Mouse (Mus musculus): ENCODE measurements around the gene Klc3. TPM values are rescaled to one million over a fixed set of nuclear protein-coding genes. Genes with fewer than 3 reads are reported as not detected.

Gene Klc3
- polyA plus RNA-seq (2012; rRNA removed), result 16.2 and 18.5 TPM in 2 replicates

DNA sequence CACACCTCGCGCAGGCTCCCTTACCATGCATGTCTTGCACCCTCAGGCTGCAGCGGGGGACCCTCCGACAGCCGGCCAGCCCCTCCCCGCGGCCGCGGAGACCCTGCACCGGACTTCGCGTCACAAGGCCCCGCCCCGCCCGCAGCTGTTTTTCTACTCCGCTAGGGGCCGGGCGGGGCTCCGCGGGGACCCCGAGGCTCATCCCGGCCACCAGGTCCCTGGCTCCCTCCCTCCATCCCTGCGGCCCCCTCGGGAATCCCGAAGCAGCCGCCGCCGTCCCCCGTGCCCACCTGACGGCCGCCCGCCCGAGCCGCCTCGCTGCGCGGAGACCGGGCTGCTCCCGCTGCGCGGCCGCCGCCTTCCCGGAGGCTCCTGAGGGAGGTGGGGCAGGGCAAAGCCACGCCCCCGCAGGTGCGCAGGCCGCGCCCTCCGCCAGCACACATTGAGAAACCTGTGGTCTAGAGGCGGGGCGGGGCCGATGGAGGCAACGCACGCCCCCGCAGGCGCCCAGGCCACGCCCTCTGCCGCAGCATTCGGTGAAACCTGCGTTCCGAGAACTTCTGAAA, at the start of gene Klc3:
Klc3 (minus strand) TSS at position 374 of the 566 bp plus-strand sequence.

DNA sequence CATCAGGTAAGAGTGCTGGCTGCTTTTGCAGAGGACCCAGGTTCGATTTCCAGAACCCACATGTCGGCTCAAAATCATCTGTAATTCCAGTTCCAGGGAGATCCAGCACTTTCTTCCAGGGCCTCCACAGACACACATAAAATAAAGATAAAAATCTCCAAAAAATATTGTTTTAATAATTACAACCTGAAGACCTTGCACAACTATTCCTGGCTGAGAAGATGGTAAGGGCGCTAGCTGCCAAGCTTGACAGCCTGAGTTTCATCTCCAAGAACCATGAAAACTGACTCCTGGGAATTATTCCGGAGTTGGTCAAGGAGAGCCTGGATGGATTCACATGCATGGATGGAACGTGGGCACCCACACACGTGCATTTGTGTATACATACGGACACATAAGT, 572 bp upstream of the Klc3 start, which contains the start of gene Ckm:
Ckm (plus strand) TSS at position 301 of the 400 bp plus-strand sequence.

DNA sequence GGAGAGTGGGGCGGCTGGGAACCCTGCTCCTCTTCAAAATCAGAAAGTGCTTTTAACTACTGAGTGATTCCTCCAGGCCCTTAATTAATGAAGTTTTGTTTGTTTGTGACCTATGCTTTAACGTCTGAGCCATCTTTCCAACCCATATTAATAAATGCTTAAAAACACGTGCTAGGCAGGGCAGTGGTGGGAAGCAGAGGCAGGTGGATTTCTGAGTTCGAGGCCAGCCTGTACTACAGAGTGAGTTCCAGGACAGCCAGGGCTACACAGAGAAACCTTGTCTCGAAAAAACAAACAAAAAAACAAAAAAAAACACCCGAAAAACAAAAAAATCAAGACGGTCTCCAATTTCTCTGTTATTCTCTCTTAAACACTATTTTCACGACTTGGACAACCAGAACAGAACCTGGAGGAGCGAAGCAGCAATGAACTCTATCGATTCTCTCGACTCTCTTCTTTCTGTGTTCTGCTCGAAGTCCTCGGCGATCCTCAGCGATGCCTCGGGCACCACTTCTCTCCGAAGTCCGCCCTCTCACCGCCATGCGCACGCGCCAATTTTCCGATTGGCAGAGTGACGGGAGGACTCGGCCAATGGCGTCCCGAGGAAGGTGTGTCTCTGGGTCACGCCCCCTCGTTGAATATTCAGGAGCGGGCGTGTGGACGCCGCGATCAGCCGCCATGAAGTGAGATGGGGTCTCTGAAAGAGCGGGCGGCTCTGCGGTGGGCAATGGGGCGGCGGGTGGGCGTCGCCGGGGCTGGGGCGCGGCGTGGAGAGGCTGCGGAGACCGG, 22.3 kb downstream of the Klc3 start, which contains the start of gene Ercc2:
Ercc2 (plus strand) TSS at position 634 of the 789 bp plus-strand sequence.

DNA sequence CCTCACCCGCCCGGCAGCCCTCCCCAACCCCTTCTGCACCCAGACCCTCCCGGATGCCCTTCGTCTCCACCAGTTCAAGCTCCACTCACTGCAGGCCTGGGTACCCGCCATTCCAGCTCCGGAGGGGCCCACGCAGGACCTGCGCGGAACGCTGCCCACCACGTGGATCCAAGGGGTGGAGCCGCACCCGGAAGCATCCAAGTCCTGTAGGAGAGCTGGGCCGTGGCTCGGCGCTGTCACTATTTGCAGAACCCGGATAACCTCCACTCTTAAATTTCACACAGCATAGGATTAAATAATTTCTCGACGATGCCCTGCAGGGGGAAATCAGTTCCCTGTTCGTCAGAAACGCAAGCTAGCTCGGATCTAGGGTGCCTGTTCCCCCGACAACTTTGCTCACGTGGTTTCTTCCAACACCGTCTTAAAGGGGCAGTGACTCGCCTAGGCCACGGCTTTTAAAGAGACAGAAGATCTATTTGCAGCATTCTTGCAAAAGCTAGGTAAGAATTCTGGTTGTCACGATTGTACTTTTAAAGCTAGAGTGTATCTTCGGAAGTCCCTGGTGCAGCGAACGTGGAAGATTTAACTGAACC, 44.5 kb downstream of the Klc3 start, which contains the start of the genes Cd3eap and Ppp1r13l:
Cd3eap (minus strand) TSS at position 185 of the 593 bp plus-strand sequence.
Ppp1r13l (plus strand) TSS at position 451 of the 593 bp plus-strand sequence.

Other genes starting within 250 kb of the Klc3 start
- 0.16 and 0.48 TPM in 2 replicates for gene Gipr, start 238.0 kb downstream of the Klc3 start, polyA plus RNA-seq (2012; rRNA removed)
- 25.7 and 35.9 TPM in 2 replicates for gene Eml2, start 227.7 kb downstream of the Klc3 start, polyA plus RNA-seq (2012; rRNA removed)
- 5.0 and 5.8 TPM in 2 replicates for gene Gpr4, start 191.6 kb downstream of the Klc3 start, polyA plus RNA-seq (2012; rRNA removed)
- gene Opa3, start 175.8 kb downstream of the Klc3 start, polyA plus RNA-seq (2012; rRNA removed), result 15.9 and 16.9 TPM in 2 replicates
- 232 and 302 TPM in 2 replicates for gene Vasp, start 132.3 kb downstream of the Klc3 start, polyA plus RNA-seq (2012; rRNA removed)
- gene Ppm1n, start 124.0 kb downstream of the Klc3 start, polyA plus RNA-seq (2012; rRNA removed), result 0.23 and 1.3 TPM in 2 replicates
- gene Rtn2, start 121.5 kb downstream of the Klc3 start, polyA plus RNA-seq (2012; rRNA removed), result 25.7 and 26.9 TPM in 2 replicates
- gene Fosb, start 94.1 kb downstream of the Klc3 start, polyA plus RNA-seq (2012; rRNA removed), result 1.1 and 2.1 TPM in 2 replicates
- 16.8 and 21.2 TPM in 2 replicates for gene Ercc1, start 59.3 kb downstream of the Klc3 start, polyA plus RNA-seq (2012; rRNA removed)
- 3.9 and 7.8 TPM in 2 replicates for gene Cd3eap, start 44.6 kb downstream of the Klc3 start, polyA plus RNA-seq (2012; rRNA removed)
- 21.4 and 23.5 TPM in 2 replicates for gene Ppp1r13l, start 44.4 kb downstream of the Klc3 start, polyA plus RNA-seq (2012; rRNA removed)
- 25.1 and 27.9 TPM in 2 replicates for gene Ercc2, start 22.1 kb downstream of the Klc3 start, polyA plus RNA-seq (2012; rRNA removed)
- 315 and 356 TPM in 2 replicates for gene Ckm, start 672 bp upstream of the Klc3 start, polyA plus RNA-seq (2012; rRNA removed)
- 10.8 and 27.7 TPM in 2 replicates for gene Mark4, start 54.7 kb upstream of the Klc3 start, polyA plus RNA-seq (2012; rRNA removed)
- 6.3 and 7.2 TPM in 2 replicates for gene Exoc3l2, start 59.2 kb upstream of the Klc3 start, polyA plus RNA-seq (2012; rRNA removed)
- 7.3 and 15.7 TPM in 2 replicates for gene Bloc1s3, start 104.3 kb upstream of the Klc3 start, polyA plus RNA-seq (2012; rRNA removed)
- gene Trappc6a, start 104.3 kb upstream of the Klc3 start, polyA plus RNA-seq (2012; rRNA removed), result 119 and 179 TPM in 2 replicates
- 45.5 and 87.5 TPM in 2 replicates for gene Nkpd1, start 113.7 kb upstream of the Klc3 start, polyA plus RNA-seq (2012; rRNA removed)
- gene Ppp1r37, start 159.0 kb upstream of the Klc3 start, polyA plus RNA-seq (2012; rRNA removed), result 78.3 and 88.5 TPM in 2 replicates
- gene Zfp296, start 173.2 kb upstream of the Klc3 start, polyA plus RNA-seq (2012; rRNA removed), result 7.5 and 7.9 TPM in 2 replicates
- gene Gemin7, start 173.5 kb upstream of the Klc3 start, polyA plus RNA-seq (2012; rRNA removed), result 59.4 and 88.0 TPM in 2 replicates
- 68.5 and 172 TPM in 2 replicates for gene Clasrp, start 200.4 kb upstream of the Klc3 start, polyA plus RNA-seq (2012; rRNA removed)
- 10.6 and 18.6 TPM in 2 replicates for gene Relb, start 225.3 kb upstream of the Klc3 start, polyA plus RNA-seq (2012; rRNA removed)